Mouse (Mus musculus): ENCODE data around the gene Mfrp.
"Not testable (repeated sequence)": the region's sequence is repeated elsewhere in the genome, so short reads cannot be mapped to it uniquely, and the experiment has no call there.

Gene Mfrp

GRCm38 (mm10) chr9:44106182-44106581, 4.7 kb downstream of the Mfrp start:
- no peak for DNase-seq (ENCODE audit: low read depth)

GRCm38 (mm10) chr9:44106596-44106995, 5.1 kb downstream of the Mfrp start:
- no peak for DNase-seq (ENCODE audit: low read depth)

- no peak for DNase-seq (ENCODE audit: low read depth)
Measured at GRCm38 (mm10) chr9:44107110-44107509, 5.6 kb downstream of the Mfrp start, which contains the start of gene C1qtnf5. Gene C1qtnf5 (plus strand): TSS chr9:44107245.

GRCm38 (mm10) chr9:44107557-44108179, 6.1 kb downstream of the Mfrp start:
- peak; percentile 15 for DNase-seq (ENCODE audit: low read depth)

GRCm38 (mm10) chr9:44108269-44109055, 6.9 kb downstream of the Mfrp start:
- DNase-seq (ENCODE audit: low read depth) = no peak

- DNase-seq (ENCODE audit: low read depth) = peak; percentile 89
Measured at GRCm38 (mm10) chr9:44109360-44110095, 8.0 kb downstream of the Mfrp start.

GRCm38 (mm10) chr9:44111909-44112308, 10.4 kb downstream of the Mfrp start:
- DNase-seq (ENCODE audit: low read depth) = not testable (repeated sequence)

GRCm38 (mm10) chr9:44113105-44113789, 11.7 kb downstream of the Mfrp start, which contains the start of the genes Gm49380 and Rnf26:
Gene Gm49380 (minus strand): TSS chr9:44113500.
Gene Rnf26 (minus strand): TSS chr9:44113517.
- DNase-seq (ENCODE audit: low read depth) = peak; percentile 99

GRCm38 (mm10) chr9:44114453-44114852, 12.9 kb downstream of the Mfrp start:
- no peak for DNase-seq (ENCODE audit: low read depth)

- DNase-seq (ENCODE audit: low read depth) = peak; percentile 65
Measured at GRCm38 (mm10) chr9:44115599-44115998, 14.1 kb downstream of the Mfrp start.

- peak; percentile 50 for DNase-seq (ENCODE audit: low read depth)
Measured at GRCm38 (mm10) chr9:44116182-44116581, 14.7 kb downstream of the Mfrp start.

GRCm38 (mm10) chr9:44119011-44119410, 17.5 kb downstream of the Mfrp start:
- peak; percentile 79 for DNase-seq (ENCODE audit: low read depth)

GRCm38 (mm10) chr9:44119948-44120465, 18.5 kb downstream of the Mfrp start:
- DNase-seq (ENCODE audit: low read depth) = no peak

- peak; percentile 67 for DNase-seq (ENCODE audit: low read depth)
Measured at GRCm38 (mm10) chr9:44124317-44124716, 22.8 kb downstream of the Mfrp start.

GRCm38 (mm10) chr9:44125026-44125425, 23.5 kb downstream of the Mfrp start:
- DNase-seq (ENCODE audit: low read depth) = no peak

- peak; percentile 94 for DNase-seq (ENCODE audit: low read depth)
Measured at GRCm38 (mm10) chr9:44125546-44126428, 24.3 kb downstream of the Mfrp start.

GRCm38 (mm10) chr9:44126746-44127145, 25.2 kb downstream of the Mfrp start:
- no peak for DNase-seq (ENCODE audit: low read depth)

GRCm38 (mm10) chr9:44127351-44127801, 25.8 kb downstream of the Mfrp start:
- DNase-seq (ENCODE audit: low read depth) = no peak

GRCm38 (mm10) chr9:44129633-44130032, 28.1 kb downstream of the Mfrp start:
- peak; percentile 47 for DNase-seq (ENCODE audit: low read depth)

GRCm38 (mm10) chr9:44130034-44130433, 28.5 kb downstream of the Mfrp start:
- peak; percentile 91 for DNase-seq (ENCODE audit: low read depth)
